Mouse (Mus musculus): ENCODE results near the gene Tmem209.

Gene Tmem209

GRCm38 (mm10) chr6:30538240-30538639 lies 28.7 kb upstream of the Tmem209 start:
- no peak for DNase-seq (ENCODE audit: low spot score)

- peak; percentile 63 for DNase-seq (ENCODE audit: low spot score)
Observed at GRCm38 (mm10) chr6:30535340-30535739, 25.8 kb upstream of the Tmem209 start.

DNA sequence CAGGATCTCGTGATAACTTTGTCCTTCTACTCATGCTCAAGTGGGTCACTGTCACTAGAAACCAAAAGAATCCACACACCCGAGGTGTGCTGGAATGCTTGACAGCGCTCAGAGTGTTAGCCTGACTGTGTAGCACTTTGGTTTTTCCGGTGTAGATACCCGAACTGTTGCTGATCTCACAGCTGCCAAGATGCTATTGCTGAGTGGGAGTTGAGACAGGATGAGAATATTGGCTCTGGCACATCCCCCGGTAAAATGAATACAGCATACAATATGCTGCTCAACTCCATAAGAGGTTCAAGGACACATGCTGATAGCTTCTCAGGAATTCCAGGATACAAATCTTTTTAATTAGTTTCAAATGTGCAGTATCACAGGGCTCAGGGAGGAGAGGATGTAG lies 19.2 kb upstream of the Tmem209 start:
- no peak for DNase-seq (ENCODE audit: low spot score)

GRCm38 (mm10) chr6:30526586-30527515 lies 17.3 kb upstream of the Tmem209 start:
- peak; percentile 87 for DNase-seq (ENCODE audit: low spot score)

GRCm38 (mm10) chr6:30525456-30526332 lies 16.1 kb upstream of the Tmem209 start:
- peak; percentile 73 for DNase-seq (ENCODE audit: low spot score)

- DNase-seq (ENCODE audit: low spot score) = no peak
Observed at GRCm38 (mm10) chr6:30520400-30520799, 10.8 kb upstream of the Tmem209 start.

- peak; percentile 62 for DNase-seq (ENCODE audit: low spot score)
Observed at GRCm38 (mm10) chr6:30514242-30514641, 4.7 kb upstream of the Tmem209 start.

DNA sequence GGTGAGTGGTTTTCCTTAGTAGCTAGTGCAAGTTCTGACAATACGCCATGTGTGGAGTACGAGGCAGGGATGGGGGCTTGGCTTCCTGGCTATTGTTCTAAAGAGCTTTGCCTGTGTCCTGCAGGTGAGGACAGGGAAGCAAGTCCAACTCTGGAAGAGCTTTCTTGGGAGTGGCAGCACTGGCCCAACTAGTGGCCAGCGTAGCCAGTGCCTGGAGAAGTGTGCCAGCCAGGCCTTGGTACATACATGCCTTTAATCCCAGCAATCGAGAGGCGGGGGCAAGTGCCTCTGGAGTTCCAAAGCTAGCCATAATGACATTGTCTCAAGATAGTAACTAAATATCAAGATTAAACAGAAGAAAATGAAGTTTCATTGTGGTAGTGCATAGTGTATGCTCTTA lies 708 bp upstream of the Tmem209 start:
- no peak for DNase-seq (ENCODE audit: low spot score)

GRCm38 (mm10) chr6:30508824-30509223 lies 759 bp downstream of the Tmem209 start:
- DNase-seq (ENCODE audit: low spot score) = no peak

DNA sequence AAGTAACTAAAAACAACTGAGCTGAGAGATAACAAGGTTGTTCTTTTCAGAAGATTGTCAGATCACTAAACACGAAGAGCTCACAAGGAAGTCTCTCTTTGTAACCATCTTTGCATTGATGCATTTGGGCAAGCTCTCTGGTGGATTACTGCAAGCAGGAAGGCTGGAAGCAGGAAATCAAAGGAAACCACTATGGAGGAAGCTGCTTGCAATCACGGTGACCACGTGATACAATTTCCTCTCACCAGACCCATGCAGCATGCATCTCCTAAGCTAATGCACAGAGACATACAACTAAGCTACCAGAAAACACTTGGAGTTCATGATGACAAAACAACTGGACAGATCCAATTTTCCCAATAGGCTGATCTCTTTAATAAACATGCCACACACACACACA lies 10.5 kb downstream of the Tmem209 start:
- no peak for DNase-seq (ENCODE audit: low spot score)

GRCm38 (mm10) chr6:30486504-30486903 lies 23.1 kb downstream of the Tmem209 start:
- DNase-seq (ENCODE audit: low spot score) = no peak

GRCm38 (mm10) chr6:30482908-30483307 lies 26.7 kb downstream of the Tmem209 start:
- no peak for DNase-seq (ENCODE audit: low spot score)

- no peak for DNase-seq (ENCODE audit: low spot score)
Observed at GRCm38 (mm10) chr6:30479418-30479817, 30.2 kb downstream of the Tmem209 start.

GRCm38 (mm10) chr6:30477784-30478183 lies 31.8 kb downstream of the Tmem209 start:
- DNase-seq (ENCODE audit: low spot score) = no peak

DNA sequence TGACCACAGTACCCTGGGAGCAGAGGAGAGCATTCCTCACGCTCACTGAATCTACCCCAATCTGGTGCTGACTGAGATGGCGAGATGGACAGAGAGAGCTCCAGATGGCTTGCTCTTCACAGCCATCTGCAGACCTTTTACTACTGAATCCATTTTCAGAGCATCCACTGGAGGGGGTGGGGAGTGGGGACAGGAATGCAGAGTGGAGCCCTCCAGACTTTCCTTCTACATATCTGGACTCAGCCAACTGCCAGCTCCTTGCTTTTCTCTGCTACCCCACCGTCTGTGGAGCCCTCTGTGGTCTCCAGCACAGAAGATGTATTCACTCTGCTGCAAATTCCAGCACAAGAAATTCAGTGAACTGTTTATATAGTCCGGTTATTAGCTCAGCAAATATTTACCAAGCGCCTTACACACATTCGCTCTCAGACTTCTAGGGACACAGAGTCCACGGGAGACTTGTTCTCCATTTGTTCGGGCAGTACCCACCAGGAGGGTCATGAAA lies 32.3 kb downstream of the Tmem209 start:
- peak; percentile 19 for DNase-seq (ENCODE audit: low spot score)

DNA sequence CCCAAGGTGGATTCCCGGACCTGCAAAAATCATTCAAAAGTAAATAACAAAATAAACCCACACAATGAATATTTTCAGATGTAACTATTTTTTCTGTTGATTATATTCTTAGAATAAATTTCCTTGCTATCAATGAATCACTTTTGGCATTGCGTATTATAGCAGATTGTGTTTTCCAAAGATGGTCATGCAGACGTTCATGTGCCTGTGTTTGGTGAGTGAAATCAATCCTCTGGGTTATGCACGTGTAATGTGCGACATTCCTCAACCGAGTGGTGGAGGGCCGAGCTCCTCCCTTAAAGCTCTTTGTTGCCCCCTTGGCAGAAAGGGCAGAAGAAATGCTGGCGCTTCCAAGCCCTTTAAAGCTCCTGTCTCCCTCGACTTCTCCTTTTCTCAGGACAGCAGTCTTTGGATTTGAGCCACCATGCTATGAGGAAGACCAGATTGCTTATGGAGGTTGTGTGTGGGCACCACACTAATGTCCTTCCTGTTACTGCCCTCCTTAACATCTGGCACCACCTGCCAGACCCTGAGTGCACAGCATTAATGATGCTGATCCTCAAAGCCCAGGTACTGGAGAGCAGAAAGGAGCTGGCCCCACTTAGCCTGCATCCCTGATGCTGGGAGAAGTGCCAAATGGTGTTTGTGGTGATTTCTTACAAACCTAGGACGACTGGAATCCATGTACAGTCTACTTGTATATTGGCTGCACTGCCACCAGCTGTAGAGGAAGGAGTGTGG lies 33.4 kb downstream of the Tmem209 start:
- no peak for DNase-seq (ENCODE audit: low spot score)

GRCm38 (mm10) chr6:30471706-30472105 lies 37.9 kb downstream of the Tmem209 start:
- no peak for DNase-seq (ENCODE audit: low spot score)

DNA sequence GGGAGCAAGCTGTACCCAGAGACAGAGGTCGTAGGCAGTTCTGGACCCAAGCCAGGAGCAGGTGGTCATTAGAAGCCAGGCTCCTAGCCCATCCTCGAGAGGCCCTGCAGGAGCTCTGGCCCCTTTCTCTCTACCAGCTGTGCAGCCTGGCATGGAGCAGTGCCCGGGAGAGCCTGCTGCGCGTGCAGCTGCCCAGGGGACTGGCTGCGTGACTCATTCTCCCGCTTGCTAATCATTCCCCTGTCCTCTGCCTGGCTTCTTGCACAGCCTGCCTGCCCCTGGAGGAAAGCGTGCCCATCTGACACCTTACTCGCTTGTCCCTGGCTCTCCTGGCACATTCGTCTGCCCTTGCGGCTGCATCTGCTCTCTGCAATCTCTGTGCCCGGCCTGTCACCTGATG lies 40.2 kb downstream of the Tmem209 start:
- DNase-seq (ENCODE audit: low spot score) = no peak

DNA sequence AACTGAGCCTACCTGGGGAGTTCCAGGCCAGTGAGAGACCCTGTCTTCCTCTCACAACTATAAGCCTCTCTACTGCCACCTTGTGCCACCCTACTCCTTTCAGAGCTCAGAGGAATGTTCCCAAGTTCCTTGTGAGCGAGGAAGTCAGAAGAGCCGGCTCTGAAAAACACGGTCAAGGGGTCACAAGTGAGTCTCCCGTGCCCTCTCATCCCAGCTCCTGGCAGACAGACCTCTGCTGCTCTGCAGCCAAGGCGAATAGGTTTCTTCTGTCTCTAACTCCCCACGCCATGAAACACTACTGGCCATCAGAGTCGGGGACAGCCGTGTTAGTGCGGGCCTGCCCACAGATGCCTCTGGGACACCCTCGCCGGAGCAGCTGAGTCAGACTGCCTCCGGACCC lies 40.9 kb downstream of the Tmem209 start:
- peak; percentile 76 for DNase-seq (ENCODE audit: low spot score)

DNA sequence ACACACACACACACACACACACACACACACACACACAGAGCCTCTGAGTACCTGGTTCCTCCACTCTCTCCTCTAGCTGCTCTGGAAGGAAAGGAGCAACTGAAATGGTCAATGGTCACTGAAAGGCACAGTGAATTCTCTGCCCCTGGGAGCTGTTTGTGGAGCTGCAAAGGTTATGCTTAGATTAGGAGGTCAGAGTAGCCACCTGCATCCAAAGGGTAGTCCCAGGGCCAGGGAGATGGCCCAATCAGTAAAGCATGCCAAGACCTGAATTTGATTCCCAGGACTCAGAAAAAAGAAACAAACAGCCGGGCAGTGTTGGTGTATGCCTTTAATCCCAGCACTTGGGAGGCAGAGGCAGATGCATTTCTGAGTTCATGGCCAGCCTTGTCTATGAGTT lies 41.5 kb downstream of the Tmem209 start:
- no peak for DNase-seq (ENCODE audit: low spot score)

DNA sequence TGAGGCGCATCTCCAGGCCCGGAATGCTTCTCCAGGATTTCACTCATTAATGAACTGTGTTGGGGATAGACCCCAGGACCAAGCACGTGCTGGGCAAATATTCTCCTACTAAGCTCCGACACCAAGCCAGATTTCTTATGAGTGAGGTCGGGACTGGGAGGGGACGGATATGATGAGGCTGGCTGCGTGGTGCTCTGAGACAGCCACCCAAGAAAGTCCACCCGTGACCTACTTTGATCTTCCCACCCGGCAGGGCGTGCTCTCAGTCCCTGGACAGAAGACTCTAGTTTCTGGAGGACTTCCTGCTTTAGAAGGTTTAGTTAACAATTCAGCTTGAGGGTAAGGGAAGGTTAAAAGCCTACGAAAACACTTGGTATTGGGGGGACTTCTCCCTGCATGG lies 44.0 kb downstream of the Tmem209 start:
- no peak for DNase-seq (ENCODE audit: low spot score)

GRCm38 (mm10) chr6:30462822-30463221 lies 46.8 kb downstream of the Tmem209 start:
- DNase-seq (ENCODE audit: low spot score) = peak; percentile 24

Measured in embryo, embryonic 10.5 days (tissue).